Mouse (Mus musculus) urinary bladder, postnatal 4 days (tissue): ENCODE results near the gene Olfr368.

Experiments
- DNase-seq, 2 experiments: peaks; one replicate each; pipeline ENCODE4 v3.0.0; 2021 to 2022; ENCODE audit warnings: low spot score in 2 of 2

Olfr368 gene

DNA sequence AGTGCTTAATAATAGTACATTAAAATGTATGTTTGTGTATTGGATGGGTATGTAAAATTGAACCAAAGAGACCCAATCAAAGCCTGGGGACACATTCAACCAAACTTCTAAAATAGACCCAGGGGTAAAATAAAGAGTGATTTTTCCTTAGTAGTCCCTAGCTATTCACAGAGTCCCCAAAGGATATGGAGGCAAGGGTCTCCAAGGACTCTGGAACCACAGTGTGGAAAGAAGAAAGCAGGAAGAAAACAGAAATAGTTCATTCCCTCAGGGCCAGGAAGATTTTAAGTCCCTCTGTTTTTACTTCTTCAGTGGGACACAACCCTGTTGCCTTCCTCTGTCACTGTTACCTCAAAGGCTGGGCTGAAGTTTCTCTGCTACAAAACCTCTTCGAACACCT, at the start of gene Olfr368:
TSS of gene Olfr368 (plus strand) at position 301 of the 400 bp plus-strand sequence.
- DNase-seq, result no peak

DNA sequence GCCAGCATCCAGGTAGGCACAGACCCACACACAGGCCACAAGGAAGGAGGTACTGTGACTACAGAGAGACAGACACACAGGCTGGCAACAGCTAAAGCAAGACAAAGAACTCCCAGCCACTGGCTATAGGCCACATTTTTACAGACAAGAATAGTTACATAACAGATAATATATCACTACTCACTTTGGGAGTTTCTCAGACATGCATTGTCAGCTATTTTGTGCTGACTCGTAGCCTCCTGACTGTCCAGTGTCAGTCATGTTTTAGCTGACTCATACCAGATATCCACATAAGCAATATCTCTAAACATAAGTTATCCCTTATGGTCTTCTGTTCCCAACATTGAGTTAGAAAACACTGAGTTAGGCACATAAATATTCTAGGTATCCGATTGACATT, 7.0 kb downstream of the Olfr368 start:
- DNase-seq, result no peak

DNA sequence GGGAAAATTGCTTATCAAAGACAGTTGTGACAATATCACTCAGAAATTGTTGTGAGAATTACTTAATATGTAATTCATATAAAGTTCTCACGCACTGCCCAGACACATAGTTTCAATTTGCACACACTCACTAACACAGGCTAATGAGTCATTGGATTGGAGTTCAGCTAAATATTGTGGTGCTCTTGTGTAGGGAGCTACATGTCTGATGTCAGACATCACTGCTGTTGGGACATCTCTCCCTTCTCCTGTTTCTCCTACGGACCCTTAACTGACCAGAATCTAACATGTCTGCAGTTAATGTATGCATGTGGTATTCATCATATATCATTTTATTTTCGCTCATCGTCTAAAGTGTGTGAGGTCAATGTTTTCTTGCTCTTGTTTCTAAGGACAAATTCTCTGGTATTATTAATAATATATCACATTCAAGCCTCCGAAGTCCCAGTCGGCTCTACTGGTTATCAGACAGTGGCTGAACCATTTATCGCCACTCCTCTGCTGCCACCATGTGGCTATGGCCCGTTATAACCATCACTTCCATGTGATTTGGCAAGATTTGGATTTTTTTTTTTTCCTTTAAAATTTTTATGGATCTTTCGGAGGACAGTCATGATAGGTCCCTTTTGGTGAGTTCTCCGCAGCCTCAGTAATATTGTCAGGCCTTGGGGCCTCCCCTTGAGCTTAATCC, 12.3 kb downstream of the Olfr368 start:
- peak in 1 of 2 experiments; percentile 28 for DNase-seq

DNA sequence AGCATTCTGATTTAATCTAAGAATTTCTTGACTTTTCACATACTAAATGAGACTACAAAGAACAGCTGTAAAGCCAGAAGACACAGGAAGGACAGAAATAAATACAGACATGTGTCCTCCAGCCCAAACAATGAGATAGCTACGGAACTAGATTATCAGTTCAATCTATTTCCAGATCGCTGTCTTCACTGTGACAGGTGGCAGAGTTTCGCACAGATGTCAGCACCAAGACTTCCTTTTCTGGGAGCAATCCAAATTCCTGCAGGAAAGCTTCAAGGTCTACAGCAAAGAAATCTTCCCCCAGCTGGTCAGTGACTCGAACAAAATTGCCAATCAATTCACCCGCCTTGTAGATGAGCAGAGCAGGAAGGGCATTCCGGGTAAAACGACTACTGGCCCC, 25.4 kb downstream of the Olfr368 start:
- DNase-seq, result no peak

DNA sequence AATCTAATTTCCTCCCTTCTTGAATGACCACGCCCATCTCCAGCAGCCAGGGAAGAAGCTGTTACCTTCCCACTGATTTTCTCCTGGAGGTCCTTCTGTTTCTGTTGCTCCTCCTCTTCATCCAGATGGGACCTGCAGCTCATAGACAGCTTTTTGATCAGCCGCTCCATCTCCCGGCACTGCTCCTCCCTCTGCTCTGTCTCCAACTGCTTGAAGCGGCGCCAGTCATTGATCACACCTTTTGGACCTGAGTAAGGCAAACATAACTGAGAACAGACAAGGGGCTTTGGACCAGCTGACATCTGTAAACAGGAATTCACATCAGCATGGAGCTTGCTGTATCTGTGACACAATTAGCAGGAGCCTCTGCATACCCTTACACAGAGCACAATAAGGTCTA, 29.3 kb downstream of the Olfr368 start:
- DNase-seq, result no peak

DNA sequence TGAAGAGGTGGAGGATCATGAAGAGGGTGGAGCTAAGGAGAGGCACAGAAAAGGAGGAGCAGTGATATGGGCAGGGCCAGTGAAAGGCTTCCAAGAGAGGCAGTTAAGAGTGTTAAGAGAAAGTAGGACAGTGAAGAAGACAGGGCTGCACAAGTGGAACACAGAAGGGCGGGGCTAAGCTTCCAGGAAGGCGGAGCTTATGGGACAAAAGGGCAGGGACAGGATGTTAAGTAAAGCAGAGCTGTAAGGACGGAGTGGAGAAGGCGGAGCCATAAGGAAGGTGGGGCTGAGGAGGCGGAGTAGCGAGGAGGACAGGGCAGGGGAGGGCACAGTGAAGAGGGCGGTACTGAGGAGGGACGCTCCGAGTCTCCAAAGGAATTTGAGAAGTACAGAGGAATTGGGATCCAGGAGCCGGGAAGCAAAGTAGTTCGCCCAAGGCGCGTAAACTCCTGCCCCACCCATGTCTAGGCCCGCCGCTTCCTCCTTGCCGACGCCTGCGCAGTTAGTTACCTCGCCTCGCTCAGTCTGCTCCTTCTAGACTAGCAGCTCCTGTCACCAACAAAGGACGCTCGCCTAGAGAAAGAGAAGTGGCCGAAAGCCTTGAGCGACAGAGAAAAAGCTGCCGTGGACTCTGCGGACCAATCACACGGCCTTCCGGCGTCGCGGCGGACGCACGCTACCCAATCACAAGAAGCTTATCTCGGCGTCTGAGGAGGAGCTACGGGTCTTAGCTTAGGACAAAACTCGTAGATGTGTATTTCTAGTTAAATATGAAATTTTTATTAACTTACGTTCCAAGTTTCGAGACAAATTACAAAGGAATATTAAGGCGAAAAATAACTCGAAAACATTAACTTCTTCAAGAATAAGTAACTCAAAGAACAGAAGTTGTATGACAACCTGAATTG, 32.6 kb downstream of the Olfr368 start, which contains the start of gene Pdcl:
TSS of gene Pdcl (minus strand) at position 700 of the 908 bp plus-strand sequence.
- peak; percentile 86 to 90 for DNase-seq

DNA sequence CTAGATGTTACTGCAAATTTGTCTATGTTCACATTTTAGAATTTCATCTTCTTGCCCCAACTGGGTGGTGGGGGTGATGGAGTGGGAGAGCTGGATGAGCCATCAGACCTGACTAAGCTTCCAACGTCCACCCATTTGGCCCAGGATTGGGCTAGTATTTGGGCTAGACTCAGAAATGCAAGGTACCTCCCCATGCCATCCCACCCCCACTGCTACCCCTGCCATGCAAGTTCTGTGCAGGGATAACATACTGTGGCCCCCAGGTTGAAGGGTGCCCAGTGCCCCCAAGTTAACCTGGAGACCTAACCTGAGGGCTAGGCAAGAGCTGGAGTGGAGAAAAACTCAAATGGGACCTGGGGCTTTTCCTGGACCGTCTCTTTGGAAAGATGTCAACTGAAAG, 33.6 kb downstream of the Olfr368 start:
- no peak for DNase-seq

DNA sequence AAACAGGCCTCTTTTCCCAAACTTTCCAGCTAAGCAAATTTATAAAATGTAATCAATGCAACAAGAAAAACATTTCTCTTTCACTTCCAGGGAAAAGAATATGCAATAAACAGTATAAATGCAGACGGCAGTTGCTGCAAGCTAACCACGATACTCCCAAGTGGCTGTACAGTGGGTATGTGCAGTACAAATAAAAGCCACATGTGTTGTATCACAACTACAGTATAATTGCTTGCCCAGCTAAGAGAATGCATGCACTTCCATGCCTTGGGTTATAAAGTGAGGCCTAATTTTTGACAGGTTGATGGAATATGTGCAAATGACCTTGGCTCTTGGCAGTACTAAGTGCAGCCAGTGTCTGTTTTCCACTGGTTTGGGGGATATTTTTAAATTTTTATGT, 44.3 kb downstream of the Olfr368 start:
- DNase-seq, result no peak

DNA sequence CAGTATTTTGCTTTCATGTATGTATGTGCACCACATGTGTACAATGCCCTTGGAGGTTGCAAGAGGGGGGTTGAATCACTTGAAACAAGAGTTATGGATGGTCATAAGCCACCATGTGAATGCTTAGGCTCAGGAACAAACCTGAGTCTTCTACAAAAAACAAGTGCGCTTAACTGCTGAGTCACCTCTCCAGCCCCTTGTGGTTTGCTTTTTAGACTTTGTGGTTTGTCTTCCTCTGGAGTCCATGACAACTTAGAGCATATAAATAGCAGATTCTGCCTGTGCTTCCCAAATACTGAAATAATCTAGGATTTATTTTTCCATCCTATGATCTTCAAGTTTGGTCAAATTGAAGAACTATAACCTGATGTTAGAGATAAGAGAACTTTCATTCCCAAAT, 49.7 kb downstream of the Olfr368 start:
- no peak for DNase-seq

DNA sequence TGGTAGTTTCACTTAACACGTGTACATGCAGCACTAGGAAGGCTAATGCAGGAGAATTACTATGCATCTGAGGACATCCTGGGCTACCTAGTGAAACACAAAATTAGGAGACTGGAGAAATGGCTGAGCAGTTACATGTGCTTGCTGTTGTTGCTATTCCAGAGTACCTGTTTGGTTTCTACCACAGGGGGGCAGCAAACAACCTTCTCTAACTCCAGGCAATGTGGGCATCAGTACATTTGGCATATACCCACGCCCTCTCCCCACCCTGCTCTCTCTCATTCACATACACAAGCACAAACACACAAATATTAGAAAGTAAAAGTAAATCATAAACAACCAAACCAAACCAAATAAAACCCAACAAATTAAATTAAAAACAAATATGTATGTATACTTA, 53.9 kb downstream of the Olfr368 start:
- no peak for DNase-seq
